Mouse (Mus musculus) thymus, postnatal 25 days (tissue): Measurements from ENCODE around the gene Grip1.

Experiments
- DNase-seq: peaks from one replicate; pipeline ENCODE4 v3.0.0; 2022

Grip1 gene

GRCm38 (mm10) chr10:120095136-120095535 lies 641.5 kb downstream of the Grip1 start:
- no peak for DNase-seq

GRCm38 (mm10) chr10:120095716-120096115 lies 642.1 kb downstream of the Grip1 start:
- no peak for DNase-seq

GRCm38 (mm10) chr10:120097564-120097963 lies 643.9 kb downstream of the Grip1 start:
- DNase-seq: no peak

DNA sequence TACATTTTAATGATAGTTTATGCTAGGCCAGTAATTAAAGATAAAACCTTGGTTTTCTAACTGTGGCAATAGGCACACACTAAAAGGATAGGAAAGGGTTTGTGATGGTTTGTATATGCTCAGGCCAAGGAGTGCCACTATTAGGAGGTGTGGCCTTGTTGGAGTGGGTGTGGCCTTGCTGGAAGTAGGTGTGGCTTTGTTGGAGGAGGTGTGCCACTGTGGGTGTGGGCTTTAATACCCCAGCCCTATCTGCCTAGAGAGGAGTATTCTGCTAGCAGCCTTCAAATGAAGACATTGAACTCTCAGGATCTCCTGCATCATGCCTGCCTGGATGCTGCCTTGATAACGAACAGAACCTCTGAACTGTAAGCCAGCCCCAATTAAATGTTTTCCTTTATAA lies 647.2 kb downstream of the Grip1 start:
- no peak for DNase-seq

- DNase-seq: no peak
Measured at GRCm38 (mm10) chr10:120111691-120112319, 658.2 kb downstream of the Grip1 start.

DNA sequence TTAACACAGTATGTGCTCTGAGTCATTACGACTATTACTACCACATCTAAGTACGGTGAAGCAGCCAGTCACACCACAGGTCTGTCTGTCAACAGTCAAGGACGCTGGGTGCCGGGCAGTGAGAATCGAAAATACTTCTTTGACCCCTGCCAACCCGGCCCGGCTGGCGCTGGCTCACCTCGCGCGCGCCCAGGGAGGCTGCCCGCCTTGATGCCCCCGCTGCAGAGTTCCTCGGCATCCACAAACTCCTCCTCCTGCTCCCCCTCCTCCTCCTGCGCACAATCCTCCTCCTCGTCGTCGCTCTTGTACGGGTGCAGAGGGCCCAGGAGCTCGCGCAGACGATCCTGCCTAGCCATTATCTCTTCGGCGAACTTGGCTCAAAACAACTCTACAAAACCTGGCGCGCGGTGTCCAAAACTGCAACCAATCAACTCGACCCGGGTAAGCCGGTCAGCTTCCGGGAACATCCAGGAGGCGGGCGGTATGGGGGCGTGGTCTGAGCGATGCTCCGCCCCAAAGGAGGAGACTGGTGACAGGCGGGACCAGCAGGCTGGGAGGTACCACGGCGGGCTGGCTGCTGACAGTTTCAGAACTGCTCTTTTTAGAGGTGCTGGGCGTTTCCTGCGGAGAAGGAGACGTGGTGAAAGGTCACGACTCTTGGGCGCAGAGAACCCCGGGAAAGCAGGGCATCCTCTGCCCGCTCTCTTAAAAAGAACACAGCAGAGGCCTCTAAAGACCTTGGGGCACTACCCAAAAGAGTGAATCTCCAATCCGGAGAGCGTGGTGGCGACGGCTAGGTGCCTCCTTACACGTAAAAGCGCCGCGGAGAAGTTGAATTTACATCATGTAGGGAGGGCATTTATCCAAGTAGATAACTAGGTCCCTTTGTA lies 659.1 kb downstream of the Grip1 start, which contains the start of gene Helb:
Gene Helb (minus strand): TSS at position 481 of the 890 bp plus-strand sequence.
- DNase-seq: peak; percentile 100

DNA sequence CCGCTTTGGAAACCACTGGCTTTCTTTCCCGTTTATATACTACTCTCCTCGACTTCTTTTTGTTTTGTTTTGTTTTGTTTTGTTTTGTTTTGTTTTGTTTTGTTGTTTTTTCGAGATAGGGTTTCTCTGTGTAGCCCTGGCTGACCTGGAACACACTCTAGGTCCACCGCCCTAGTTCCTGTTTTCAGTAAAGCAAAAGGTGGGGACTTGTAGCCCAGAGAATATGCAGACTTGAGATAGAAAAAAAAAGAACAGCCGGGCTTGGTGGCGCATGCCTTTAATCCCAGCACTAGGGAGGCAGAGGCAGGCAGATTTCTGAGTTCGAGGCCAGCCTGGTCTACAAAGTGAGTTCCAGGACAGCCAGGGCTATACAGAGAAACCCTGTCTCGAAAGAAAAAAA lies 659.9 kb downstream of the Grip1 start:
- DNase-seq: peak; percentile 16

GRCm38 (mm10) chr10:120113980-120114379 lies 660.4 kb downstream of the Grip1 start:
- no peak for DNase-seq

GRCm38 (mm10) chr10:120114493-120114892 lies 660.9 kb downstream of the Grip1 start:
- no peak for DNase-seq

- no peak for DNase-seq
Measured at GRCm38 (mm10) chr10:120115249-120115648, 661.6 kb downstream of the Grip1 start.

DNA sequence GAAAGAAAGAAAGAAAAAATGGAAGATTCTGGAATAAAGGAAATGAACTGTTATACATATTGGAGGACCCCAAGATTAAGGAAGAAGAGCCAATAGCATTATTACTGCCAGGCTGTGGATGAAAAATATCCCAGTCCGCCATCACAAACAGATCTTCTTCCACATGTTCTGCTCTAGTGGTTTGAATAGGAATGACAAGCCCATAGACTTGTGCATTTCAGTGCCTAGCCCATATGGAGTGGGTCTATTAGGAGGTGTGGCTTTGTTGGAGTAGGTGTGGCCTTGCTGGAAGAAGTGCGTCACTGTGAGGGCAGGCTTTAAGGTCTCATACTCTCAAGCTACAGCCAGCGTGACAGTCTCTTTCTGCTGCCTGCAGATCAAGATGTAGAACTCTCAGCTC lies 670.1 kb downstream of the Grip1 start:
- DNase-seq: no peak

DNA sequence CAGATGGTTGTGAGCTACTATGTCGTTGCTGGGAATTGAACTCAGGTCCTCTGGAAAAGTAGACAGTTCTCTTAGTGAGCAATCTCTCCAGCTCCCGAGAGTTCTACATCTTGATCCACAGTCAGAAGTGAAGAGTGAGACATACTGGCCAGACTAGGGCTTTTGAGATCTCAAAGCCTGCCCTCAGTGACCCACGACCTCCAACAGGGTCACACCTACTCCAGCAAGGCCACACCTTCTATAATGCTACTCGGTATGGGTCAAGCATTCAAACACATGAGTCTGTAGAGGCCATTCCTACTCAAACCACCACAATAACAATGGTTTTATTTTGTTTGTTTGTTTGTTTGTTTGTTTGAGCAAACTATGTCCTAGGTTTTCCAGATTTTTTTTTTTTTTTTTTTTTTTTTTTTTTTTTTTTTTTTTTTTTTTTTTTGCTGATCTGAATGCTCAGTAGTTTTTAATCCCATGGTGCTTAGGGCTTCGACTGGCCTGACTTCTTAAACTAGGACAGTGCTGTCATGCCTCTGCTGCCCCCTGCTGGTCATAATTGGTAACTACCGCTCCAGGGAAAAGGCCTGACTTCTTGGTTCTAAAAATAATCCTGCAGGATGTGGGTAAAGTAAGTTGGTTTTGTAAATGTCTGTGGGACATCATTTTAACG lies 671.3 kb downstream of the Grip1 start:
- peak; percentile 88 for DNase-seq

DNA sequence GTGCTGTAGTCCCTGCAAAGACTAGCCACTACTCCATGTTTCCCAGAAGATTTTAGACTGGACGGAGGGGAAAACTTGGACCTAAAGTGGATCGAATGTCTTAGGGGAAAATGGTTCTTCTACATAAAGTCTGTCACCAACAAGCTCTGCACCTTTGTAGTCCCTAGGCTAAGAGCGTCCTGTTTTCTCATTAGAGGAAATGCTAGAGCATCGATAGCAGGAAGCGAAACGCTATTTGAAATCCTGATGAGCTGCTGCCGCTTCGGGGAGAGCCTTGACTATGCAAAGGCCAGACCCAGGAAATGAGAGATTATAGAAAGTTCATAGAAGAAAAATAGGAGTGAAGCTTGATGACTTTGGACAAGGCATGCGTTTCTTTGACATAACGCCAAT lies 671.8 kb downstream of the Grip1 start:
- DNase-seq: no peak

GRCm38 (mm10) chr10:120128601-120129277 lies 675.1 kb downstream of the Grip1 start:
- DNase-seq: no peak

DNA sequence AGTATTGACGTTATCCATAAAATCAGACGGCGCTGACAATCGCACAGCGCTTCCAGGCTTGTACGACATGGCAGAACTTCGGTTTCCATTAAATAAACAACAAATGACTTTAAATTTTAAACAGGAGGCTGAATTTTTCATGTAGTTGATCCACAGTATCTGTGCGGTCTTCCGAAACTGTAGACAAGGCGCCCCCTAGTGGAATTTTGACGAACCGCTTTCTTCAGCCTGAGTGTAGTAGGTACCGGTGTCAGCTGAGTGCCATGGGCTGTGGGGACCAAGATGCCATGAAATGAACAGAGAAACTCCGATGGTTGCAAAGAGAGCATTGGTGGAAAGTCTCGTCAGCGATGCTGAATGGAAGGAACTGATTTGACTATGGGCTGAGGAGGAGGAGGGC lies 677.0 kb downstream of the Grip1 start:
- DNase-seq: peak; percentile 52

DNA sequence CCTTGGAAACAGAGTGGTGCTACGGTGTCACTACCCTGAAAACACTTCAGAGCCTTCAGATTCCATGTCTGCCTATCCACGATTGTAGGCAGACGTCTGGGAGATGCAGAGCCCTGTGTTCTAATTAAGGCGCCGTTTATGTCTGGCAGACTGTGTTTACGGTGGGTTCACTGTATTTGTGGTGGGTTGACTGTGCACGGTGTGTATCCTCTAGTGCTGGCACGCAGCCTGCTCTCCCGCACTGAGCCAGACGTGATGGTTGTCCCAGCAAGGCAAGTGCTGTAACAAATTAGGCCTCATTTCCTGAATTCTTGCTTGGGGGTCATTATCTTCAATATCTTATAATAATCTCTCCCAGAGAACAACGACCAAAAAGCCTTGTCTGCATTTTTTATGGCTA lies 680.1 kb downstream of the Grip1 start:
- DNase-seq: no peak

DNA sequence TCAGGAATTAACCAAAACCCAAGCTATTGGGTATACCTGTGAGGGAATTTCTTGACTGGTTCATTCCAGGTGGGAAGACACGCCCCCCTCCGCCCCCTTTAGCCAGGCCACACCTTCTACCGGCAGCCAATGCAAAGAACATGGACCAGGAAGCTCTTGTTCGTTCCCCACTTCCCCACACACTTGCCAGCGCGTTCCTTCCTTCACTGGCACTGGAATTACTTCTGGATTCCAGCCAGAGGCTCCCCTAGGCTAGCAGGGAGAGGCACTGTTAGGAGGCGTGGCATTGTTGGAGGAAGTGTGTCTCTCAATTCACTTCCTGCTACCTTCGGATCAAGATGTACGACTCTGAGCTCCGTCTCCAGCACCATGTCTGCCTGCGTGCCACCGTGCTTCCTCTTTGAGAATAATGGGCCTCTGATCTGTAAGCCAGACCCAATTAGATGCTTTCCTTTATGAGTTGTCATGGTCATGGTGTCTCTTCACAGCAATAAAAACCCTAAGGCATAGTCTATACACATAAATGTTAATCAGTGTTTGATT lies 682.5 kb downstream of the Grip1 start:
- no peak for DNase-seq
